Mouse (Mus musculus) brain, embryonic 14.5 days (tissue): ENCODE results near the gene Pamr1. TPM values are rescaled to one million over a fixed set of nuclear protein-coding genes. Genes with fewer than 3 reads are reported as not detected.

Source experiments
- DNase-seq: peaks from one replicate; pipeline ENCODE4 v3.0.0-alpha.2; 2011; ENCODE audit warnings: low read depth
- CTCF ChIP-seq: fragments of 200-500 bp; IDR thresholded peaks from 2 replicates; pipeline ENCODE4 v1.5.1; 2012; ENCODE audit warnings: inconsistent platforms, mild to moderate bottlenecking, moderate library complexity, borderline replicate concordance; ENCODE audit not compliant: insufficient read depth, insufficient read length; ENCODE audit errors: extremely low read depth
- POLR2A ChIP-seq: fragments of 200-500 bp; IDR thresholded peaks from 2 replicates; pipeline ENCODE4 v1.6.1; 2012; ENCODE audit warnings: mild to moderate bottlenecking, inconsistent platforms, borderline replicate concordance; ENCODE audit not compliant: poor library complexity, insufficient read depth, insufficient read length, severe bottlenecking; ENCODE audit errors: extremely low read depth
- polyA plus RNA-seq: library from polyadenylated mRNA; depleted of rRNA; stranded (reverse); fragments of >200 nt; gene quantifications from 2 replicates; pipeline ENCODE4 v1.2.3, GENCODE M21; 2012

The Pamr1 gene
- polyA plus RNA-seq, 1 experiment: 6.2 TPM

- no peak for DNase-seq
- TF ChIP-seq POLR2A: no peak
- no peak for TF ChIP-seq CTCF
Observed at GRCm38 (mm10) chr2:102600516-102600915, 50.7 kb downstream of the Pamr1 start.

DNA sequence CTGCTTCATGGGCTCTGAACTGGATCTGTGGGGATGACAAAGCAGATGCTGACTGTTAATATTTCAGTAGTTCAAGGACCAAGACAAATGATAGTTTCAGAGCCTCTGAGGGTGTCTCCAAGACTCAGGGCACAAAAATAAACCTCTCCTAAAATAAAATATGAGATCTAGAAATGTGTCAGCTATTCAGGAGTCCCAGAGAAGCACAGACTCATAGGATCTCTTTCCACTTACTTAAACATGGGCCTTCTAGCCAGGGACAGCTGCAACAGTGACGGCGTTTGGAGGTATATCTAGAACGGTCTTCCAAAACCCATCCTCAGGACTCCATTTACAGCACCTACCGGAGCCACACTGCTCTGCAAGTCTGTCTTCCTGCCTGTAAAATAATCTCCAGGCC lies 60.7 kb downstream of the Pamr1 start:
- no peak for DNase-seq
- TF ChIP-seq CTCF: no peak
- no peak for TF ChIP-seq POLR2A

DNA sequence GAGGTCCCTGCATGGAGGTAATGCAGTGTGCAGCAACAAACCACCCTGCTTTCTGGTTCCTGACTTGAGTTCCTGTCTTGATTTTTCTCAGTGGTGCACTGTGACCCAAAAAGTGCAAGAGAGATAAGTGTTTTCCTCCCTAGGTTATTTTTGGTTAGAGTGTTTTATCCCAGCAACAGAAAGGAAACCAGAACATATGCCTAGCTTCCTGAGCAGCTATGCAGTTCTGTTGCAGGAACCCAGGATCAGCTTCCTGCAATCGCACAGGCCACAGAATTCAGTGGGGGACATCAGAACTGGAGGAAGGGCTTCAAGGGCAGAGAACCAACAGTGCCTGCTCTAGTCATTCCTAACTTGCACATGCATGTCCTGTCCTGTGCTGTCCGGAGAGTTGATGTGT lies 66.8 kb downstream of the Pamr1 start:
- DNase-seq: no peak
- TF ChIP-seq POLR2A (no peak), CTCF (no peak)

- TF ChIP-seq POLR2A: no peak
- TF ChIP-seq CTCF: no peak
- DNase-seq: peak; percentile 77
Observed at GRCm38 (mm10) chr2:102620744-102621429, 71.1 kb downstream of the Pamr1 start.

GRCm38 (mm10) chr2:102622176-102622575 lies 72.4 kb downstream of the Pamr1 start:
- no peak for DNase-seq
- TF ChIP-seq CTCF (no peak), POLR2A (no peak)

GRCm38 (mm10) chr2:102622943-102623342 lies 73.1 kb downstream of the Pamr1 start:
- TF ChIP-seq POLR2A (no peak), CTCF (no peak)
- no peak for DNase-seq

- TF ChIP-seq POLR2A: no peak
- no peak for TF ChIP-seq CTCF
- DNase-seq: no peak
Observed at GRCm38 (mm10) chr2:102624538-102624937, 74.7 kb downstream of the Pamr1 start.

GRCm38 (mm10) chr2:102632361-102632760 lies 82.5 kb downstream of the Pamr1 start:
- TF ChIP-seq POLR2A (no peak), CTCF (no peak)
- DNase-seq: no peak

GRCm38 (mm10) chr2:102634010-102634409 lies 84.2 kb downstream of the Pamr1 start:
- TF ChIP-seq CTCF (no peak), POLR2A (no peak)
- DNase-seq: no peak

DNA sequence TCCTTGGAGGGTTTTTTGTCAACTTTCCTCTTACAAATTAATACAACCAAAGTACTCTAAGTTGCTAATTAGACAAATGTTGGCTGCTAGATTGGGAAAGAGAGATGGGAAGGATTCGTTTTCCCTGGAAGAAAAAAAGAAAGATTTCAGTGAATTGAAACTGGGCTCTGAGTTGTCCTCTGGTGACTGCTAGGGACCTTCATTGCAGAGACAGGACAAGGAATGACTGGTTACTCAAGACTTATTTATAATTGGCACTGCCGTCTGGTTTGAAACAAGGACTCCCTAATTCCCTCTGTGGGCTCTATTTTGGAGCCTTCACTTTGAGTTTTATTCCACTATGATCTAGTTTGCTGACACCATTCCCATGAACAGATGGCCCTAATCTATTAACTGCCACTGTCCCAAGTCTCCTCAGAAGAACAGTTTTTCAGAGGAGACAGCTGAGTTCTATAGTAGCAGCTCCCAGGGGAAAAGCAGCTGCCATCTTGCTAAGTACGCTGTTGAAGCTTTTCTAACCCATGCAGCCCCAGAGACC lies 85.8 kb downstream of the Pamr1 start:
- TF ChIP-seq CTCF (no peak), POLR2A (no peak)
- peak; percentile 47 for DNase-seq

DNA sequence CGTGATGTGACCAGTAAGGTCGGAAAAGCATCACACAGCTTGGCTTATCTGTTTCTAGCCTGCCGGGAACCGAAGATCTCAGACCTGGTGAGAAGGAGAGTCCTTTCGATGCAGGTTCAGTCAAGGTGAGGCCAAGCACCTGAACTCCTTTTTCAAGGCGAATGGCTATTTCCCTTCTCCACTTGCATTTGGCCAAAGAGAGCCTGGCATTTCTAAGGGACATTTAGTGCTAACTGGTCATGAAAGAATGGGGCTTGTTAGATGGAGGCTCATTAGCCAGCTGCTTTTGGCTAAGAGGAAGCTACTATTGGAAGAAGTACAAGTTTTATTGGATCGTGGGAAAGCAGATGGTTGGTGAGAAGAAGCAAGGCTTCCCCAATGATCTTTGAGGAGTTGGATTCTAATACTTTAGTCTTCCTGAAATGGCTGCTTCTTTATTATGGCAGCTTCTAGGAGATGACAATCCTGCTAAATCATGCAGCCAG lies 86.3 kb downstream of the Pamr1 start:
- no peak for TF ChIP-seq CTCF
- no peak for TF ChIP-seq POLR2A
- peak; percentile 46 for DNase-seq

- DNase-seq: peak; percentile 53
- TF ChIP-seq POLR2A: no peak
- TF ChIP-seq CTCF: no peak
Observed at GRCm38 (mm10) chr2:102638140-102638539, 88.3 kb downstream of the Pamr1 start.

GRCm38 (mm10) chr2:102638690-102639089 lies 88.9 kb downstream of the Pamr1 start:
- no peak for TF ChIP-seq POLR2A
- TF ChIP-seq CTCF: no peak
- peak; percentile 46 for DNase-seq
